Mouse (Mus musculus) hindbrain, embryonic 12.5 days (tissue): ENCODE results near the gene Ccdc57. TPM values are rescaled to one million over a fixed set of nuclear protein-coding genes. Genes with fewer than 3 reads are reported as not detected.
"Not testable (repeated sequence)": the region's sequence is repeated elsewhere in the genome, so short reads cannot be mapped to it uniquely, and the experiment has no call there.

Experiments used
- ATAC-seq: fragments of 200-750 bp; cut with Nextera tagmentation; 2 replicates; pipeline ENCODE4 v1.8.0; 2017; ENCODE audit warnings: moderate TSS enrichment; ENCODE audit not compliant: low FRiP score
- H3K27ac ChIP-seq: fragments of 300-500 bp; sonication (generic); 2 replicates; pipeline ENCODE4 v1.5.1; 2016; ENCODE audit warnings: mild to moderate bottlenecking
- H3K27me3 ChIP-seq: fragments of 300-500 bp; sonication (generic); 2 replicates; pipeline ENCODE4 v1.6.1; 2016; ENCODE audit warnings: mild to moderate bottlenecking
- H3K36me3 ChIP-seq: fragments of 300-500 bp; sonication (generic); 2 replicates; pipeline ENCODE4 v1.6.1; 2016; ENCODE audit warnings: mild to moderate bottlenecking
- H3K4me1 ChIP-seq: fragments of 300-500 bp; sonication (generic); 2 replicates; pipeline ENCODE4 v1.6.1; 2016
- H3K4me2 ChIP-seq: fragments of 300-500 bp; sonication (generic); replicated peaks from 2 replicates; pipeline ENCODE4 v1.6.1; 2016; ENCODE audit warnings: mild to moderate bottlenecking
- H3K4me3 ChIP-seq: fragments of 300-500 bp; sonication (generic); 2 replicates; pipeline ENCODE4 v1.5.1; 2016; ENCODE audit warnings: mild to moderate bottlenecking
- H3K9ac ChIP-seq: fragments of 300-500 bp; sonication (generic); 2 replicates; pipeline ENCODE4 v1.6.1; 2016; ENCODE audit warnings: mild to moderate bottlenecking, moderate library complexity
- H3K9me3 ChIP-seq: fragments of 300-500 bp; sonication (generic); replicated peaks from 2 replicates; pipeline ENCODE4 v1.6.1; 2016; ENCODE audit warnings: mild to moderate bottlenecking
- WGBS: fragments of 180-500 bp; shearing (Covaris S2); methylation state at CpG from one replicate; pipeline ENCODE4 v1.1.7; 2016; 5-methylcytosine and 5-hydroxymethylcytosine counted together
- polyA plus RNA-seq: library from polyadenylated mRNA; unstranded; fragments of >200 nt; fragmentation: Nextera tagmentation; extraction: Ambion mirVana; gene quantifications from 2 replicates; pipeline ENCODE4 v1.2.1, GENCODE M21; 2016

Ccdc57 gene
- polyA plus RNA-seq, 1 experiment from 2014 or later: 6.0 TPM

- H3K9me3 ChIP-seq: no peaks in the 10 kb centered on the region
- peaks cover 6% of the 10 kb centered on the region for H3K4me1 ChIP-seq
- H3K36me3 ChIP-seq: peaks cover 2% of the 10 kb centered on the region; the same call in 1 of the 2 replicates
- peak; percentile 47; the same call in 1 of the 2 replicates for ATAC-seq
- H3K9ac ChIP-seq: 0 out of 2 replicates have a peak overlapping the region, but pooled peaks have one; percentile 9
- H3K4me3 ChIP-seq: no peak overlapping the region
- H3K27ac ChIP-seq: peak overlapping the region; percentile 14; the same call in 1 of the 2 replicates
- WGBS: 14% methylated on average over 10 of the region's 10 CpGs
- H3K27me3 ChIP-seq: no peaks in the 10 kb centered on the region
- H3K4me2 ChIP-seq: peak overlapping the region; percentile 18; the same call in 1 of the 2 replicates
These were observed 132.4 kb downstream of the Ccdc57 start for GRCm38 (mm10) chr11:120800061-120800904.

GRCm38 (mm10) chr11:120799316-120799890 lies 133.3 kb downstream of the Ccdc57 start:
- 76% methylated on average over 6 of the region's 6 CpGs for WGBS
- Histone ChIP-seq H3K4me1 (peaks cover 11% of the 10 kb centered on the region), H3K9me3 (no peaks in the 10 kb centered on the region), H3K4me2 (peak overlapping the region; percentile 18; the same call in 1 of the 2 replicates), H3K4me3 (no peak overlapping the region), H3K27ac (peak overlapping the region; percentile 14; the same call in 1 of the 2 replicates), H3K9ac (no peak overlapping the region), H3K27me3 (no peaks in the 10 kb centered on the region), H3K36me3 (peaks cover 3% of the 10 kb centered on the region; the same call in 1 of the 2 replicates)
- no peak for ATAC-seq

DNA sequence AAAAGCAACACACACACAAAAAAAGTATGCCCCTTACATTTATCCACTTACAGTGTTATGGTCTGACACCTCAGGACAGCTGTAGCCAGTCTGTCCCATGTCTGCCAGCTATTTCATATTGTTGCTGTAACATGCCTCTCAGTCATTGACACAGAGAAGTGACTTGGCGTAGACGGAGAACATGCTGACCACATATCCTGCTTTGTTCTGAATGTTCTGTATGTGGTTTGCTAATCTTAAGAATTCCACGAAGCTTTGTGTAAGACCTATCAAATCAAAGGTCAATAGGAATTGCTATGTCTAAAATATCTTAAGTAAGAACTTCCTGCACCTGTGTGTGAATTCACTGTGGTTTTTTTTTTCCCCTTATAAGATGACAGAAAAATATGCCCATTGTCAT lies 134.4 kb downstream of the Ccdc57 start:
- H3K36me3 ChIP-seq: peaks cover 13% of the 10 kb centered on the region
- no peak overlapping the region for H3K27ac ChIP-seq
- no peaks in the 10 kb centered on the region for H3K9me3 ChIP-seq
- H3K4me3 ChIP-seq: no peak overlapping the region
- H3K9ac ChIP-seq: no peak overlapping the region
- no peaks in the 10 kb centered on the region for H3K27me3 ChIP-seq
- H3K4me2 ChIP-seq: no peak overlapping the region
- 88% methylated on average over 3 of the region's 3 CpGs for WGBS
- ATAC-seq: no peak
- peaks cover 11% of the 10 kb centered on the region for H3K4me1 ChIP-seq

- peak overlapping the region; percentile 39 for H3K4me2 ChIP-seq
- no peaks in the 10 kb centered on the region for H3K27me3 ChIP-seq
- H3K27ac ChIP-seq: peak overlapping the region; percentile 82
- peak; percentile 24 for ATAC-seq
- H3K4me1 ChIP-seq: peaks cover 11% of the 10 kb centered on the region
- H3K4me3 ChIP-seq: peak overlapping the region; percentile 72
- no peaks in the 10 kb centered on the region for H3K9me3 ChIP-seq
- 27% methylated on average over 8 of the region's 8 CpGs for WGBS
- H3K36me3 ChIP-seq: peaks cover 30% of the 10 kb centered on the region
- peak overlapping the region; percentile 90 for H3K9ac ChIP-seq
These were observed 136.1 kb downstream of the Ccdc57 start for GRCm38 (mm10) chr11:120796614-120796946.

DNA sequence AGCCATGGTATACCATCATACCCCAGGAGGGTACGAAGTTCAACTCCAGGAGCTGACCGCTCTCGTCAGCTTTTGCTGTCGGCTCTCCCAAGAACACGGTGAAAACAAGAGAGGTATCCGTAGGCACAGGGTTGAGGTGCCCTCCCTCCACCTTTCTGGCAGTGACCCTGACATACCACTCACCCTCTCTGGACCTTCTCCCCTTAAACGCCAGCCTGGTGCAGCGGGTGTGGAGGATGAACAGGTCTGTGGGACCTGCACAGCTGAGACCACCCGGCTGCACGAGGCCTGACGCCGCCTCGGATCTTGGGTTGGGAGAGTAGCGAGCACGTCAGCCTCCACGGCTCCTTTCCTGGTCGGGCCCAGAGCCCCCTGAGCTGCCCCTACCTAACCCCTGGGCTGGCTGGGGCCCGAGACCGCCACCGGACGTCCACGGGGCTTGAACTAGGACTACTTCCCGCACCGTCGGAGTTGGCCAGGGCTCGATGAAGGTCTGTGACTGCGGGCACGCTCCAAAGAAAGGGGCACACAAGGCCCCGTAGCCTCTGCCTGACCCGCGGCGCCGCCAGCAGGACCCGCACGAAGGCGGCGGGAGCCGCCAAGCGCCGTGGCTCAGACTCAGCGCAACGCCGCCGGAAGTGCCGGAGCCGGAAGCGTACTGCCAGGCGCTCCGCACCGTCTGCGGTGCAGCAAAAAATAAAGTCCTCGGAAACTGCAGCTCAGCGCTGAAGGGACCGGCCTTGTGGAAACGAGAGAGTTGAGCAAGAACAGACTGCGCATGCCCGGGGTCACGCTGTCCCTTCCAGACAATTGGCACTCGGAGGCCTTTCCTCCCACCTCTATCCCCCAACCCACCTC lies 136.7 kb downstream of the Ccdc57 start, which contains the start of gene Dus1l:
Gene Dus1l, minus strand, starts transcription at position 648 of the 858 bp plus-strand sequence.
- Histone ChIP-seq H3K9me3 (no peaks in the 10 kb centered on the region), H3K27me3 (no peaks in the 10 kb centered on the region), H3K4me2 (peak within 1 kb of the TSS; percentile 100), H3K4me1 (peaks cover 11% of the 10 kb centered on the region), H3K27ac (peak within 1 kb of the TSS; percentile 82), H3K9ac (peak within 1 kb of the TSS; percentile 90), H3K4me3 (peak within 1 kb of the TSS; percentile 72), H3K36me3 (peaks cover 36% of the 10 kb centered on the region)
- WGBS: 2% methylated on average over 58 of the region's 59 CpGs
- ATAC-seq: peak; percentile 85

DNA sequence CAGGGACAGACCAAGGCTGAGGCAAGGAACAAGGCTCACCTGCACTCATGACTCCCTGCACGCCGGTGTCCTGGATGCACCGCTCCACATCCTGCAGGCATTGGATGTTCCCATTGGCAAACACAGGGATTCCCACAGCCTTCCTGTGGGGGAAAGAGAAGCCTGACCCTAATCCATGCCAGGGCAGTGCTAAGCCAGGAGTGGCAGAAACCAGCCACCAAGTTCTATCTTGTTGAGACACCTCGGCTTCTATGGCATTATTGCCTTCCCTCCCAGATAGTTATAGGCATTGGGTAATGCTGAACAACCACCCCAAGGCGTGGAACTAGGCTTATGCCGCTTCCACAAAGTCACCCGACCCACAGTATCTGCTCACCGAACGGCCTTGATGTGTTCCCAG lies 140.0 kb downstream of the Ccdc57 start:
- no peak overlapping the region for H3K9ac ChIP-seq
- 91% methylated on average over 9 of the region's 9 CpGs for WGBS
- no peak overlapping the region for H3K4me3 ChIP-seq
- H3K36me3 ChIP-seq: peaks cover 66% of the 10 kb centered on the region
- H3K27me3 ChIP-seq: no peaks in the 10 kb centered on the region
- ATAC-seq: no peak
- no peak overlapping the region for H3K4me2 ChIP-seq
- H3K9me3 ChIP-seq: no peaks in the 10 kb centered on the region
- no peak overlapping the region for H3K27ac ChIP-seq
- H3K4me1 ChIP-seq: peaks cover 11% of the 10 kb centered on the region

DNA sequence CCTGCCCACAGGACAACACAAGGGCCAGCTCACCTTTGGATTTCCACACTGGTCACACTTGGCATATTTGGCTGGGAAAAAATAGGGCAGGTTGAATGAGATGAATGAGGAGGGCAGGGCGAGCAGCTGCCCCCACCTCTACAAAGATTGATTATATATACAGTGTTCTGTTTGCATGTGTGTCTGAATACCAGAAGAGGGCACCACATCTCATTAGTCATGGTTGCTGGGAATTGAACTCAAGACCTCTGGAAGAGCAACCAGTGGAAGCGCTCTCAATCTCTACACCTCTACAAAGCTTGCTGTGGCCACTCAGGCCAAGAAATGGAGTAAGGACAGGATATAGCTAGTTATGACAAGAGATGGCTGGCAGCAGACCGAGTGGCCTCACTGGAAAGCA lies 142.9 kb downstream of the Ccdc57 start:
- H3K9me3 ChIP-seq: no peaks in the 10 kb centered on the region
- WGBS: 80% methylated on average over 3 of the region's 3 CpGs
- no peaks in the 10 kb centered on the region for H3K27me3 ChIP-seq
- ATAC-seq: no peak
- H3K27ac ChIP-seq: no peak overlapping the region
- peaks cover 86% of the 10 kb centered on the region for H3K36me3 ChIP-seq
- H3K4me3 ChIP-seq: no peak overlapping the region
- H3K4me2 ChIP-seq: no peak overlapping the region
- peaks cover 8% of the 10 kb centered on the region for H3K4me1 ChIP-seq
- no peak overlapping the region for H3K9ac ChIP-seq

DNA sequence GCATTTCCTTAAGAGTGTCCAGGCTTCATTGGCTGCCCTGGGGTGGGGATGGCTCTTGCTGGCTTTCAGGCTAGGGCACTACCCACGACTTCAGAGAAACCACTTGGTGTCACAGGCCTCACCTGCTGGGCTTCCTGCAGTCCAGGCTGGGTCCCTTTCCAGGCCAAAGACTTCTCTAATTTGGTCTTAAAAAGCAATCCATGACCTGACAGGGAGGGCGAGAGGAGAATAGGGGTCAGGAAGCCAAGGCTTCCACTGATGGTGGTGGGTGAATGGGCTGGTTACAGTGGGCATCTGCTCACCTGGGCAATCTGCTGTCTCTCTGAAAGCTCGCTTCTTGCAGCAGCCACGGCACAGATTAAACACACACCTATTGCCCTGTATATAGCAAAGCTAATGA lies 143.3 kb downstream of the Ccdc57 start:
- H3K4me3 ChIP-seq: no peak overlapping the region
- H3K36me3 ChIP-seq: peaks cover 82% of the 10 kb centered on the region
- H3K9ac ChIP-seq: no peak overlapping the region
- WGBS: 88% methylated on average over 4 of the region's 4 CpGs
- H3K4me1 ChIP-seq: peaks cover 9% of the 10 kb centered on the region
- no peak overlapping the region for H3K27ac ChIP-seq
- no peak for ATAC-seq
- no peaks in the 10 kb centered on the region for H3K9me3 ChIP-seq
- H3K4me2 ChIP-seq: no peak overlapping the region
- no peaks in the 10 kb centered on the region for H3K27me3 ChIP-seq

DNA sequence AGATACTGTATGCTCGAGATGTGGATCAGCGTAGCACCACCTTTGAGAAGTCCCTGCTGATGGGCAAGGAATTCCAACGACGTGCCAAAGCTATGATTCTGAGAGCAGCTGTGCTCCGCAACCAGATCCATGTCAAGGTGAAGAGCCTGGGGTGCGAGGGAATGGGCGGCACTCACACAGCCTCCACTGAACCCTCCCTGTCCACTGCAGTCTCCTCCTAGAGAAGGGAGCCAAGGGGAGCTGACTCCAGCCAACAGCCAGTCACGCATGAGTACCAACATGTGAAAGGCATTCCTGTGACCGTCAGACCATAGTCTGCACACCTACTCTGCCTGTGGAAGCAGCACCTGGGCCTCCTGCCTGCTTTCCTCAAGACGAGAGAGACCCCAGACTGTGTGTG lies 144.2 kb downstream of the Ccdc57 start:
- H3K9me3 ChIP-seq, ATAC-seq, H3K9ac ChIP-seq, H3K4me3 ChIP-seq, H3K27me3 ChIP-seq, H3K4me2 ChIP-seq, H3K27ac ChIP-seq: not testable (repeated sequence)
- peaks cover 11% of the 10 kb centered on the region for H3K4me1 ChIP-seq
- WGBS: 89% methylated on average over 9 of the region's 10 CpGs
- peaks cover 75% of the 10 kb centered on the region for H3K36me3 ChIP-seq

- H3K4me1 ChIP-seq: peaks cover 19% of the 10 kb centered on the region
- WGBS: 35% methylated on average over 9 of the region's 9 CpGs
- peaks cover 55% of the 10 kb centered on the region for H3K36me3 ChIP-seq
- no peaks in the 10 kb centered on the region; the same call in 1 of the 2 replicates for H3K27me3 ChIP-seq
- H3K9ac ChIP-seq: peak overlapping the region; percentile 96
- peak overlapping the region; percentile 100 for H3K4me3 ChIP-seq
- no peaks in the 10 kb centered on the region for H3K9me3 ChIP-seq
- H3K27ac ChIP-seq: no peak overlapping the region
- H3K4me2 ChIP-seq: peak overlapping the region; percentile 97
- ATAC-seq: no peak
These were observed 147.5 kb downstream of the Ccdc57 start for GRCm38 (mm10) chr11:120785145-120785544.

- WGBS: under 1% methylated on average over 64 of the region's 107 CpGs
- peaks cover 54% of the 10 kb centered on the region for H3K36me3 ChIP-seq
- no peaks in the 10 kb centered on the region for H3K9me3 ChIP-seq
- no peaks in the 10 kb centered on the region; the same call in 1 of the 2 replicates for H3K27me3 ChIP-seq
- peak; percentile 81 for ATAC-seq
- H3K4me1 ChIP-seq: peaks cover 19% of the 10 kb centered on the region
- H3K9ac ChIP-seq: peak within 1 kb of the TSS; percentile 96
- peak within 1 kb of the TSS; percentile 97 for H3K4me2 ChIP-seq
- peak within 1 kb of the TSS; percentile 81 for H3K27ac ChIP-seq
- peak within 1 kb of the TSS; percentile 100 for H3K4me3 ChIP-seq
These were observed 148.4 kb downstream of the Ccdc57 start, which contains the start of the genes Rfng and Gps1 for GRCm38 (mm10) chr11:120784064-120784791. Rfng (minus strand) TSS chr11:120784207. Gps1 (plus strand) TSS chr11:120784272.
